Mouse (Mus musculus): ENCODE data around the gene Khdrbs1.

GRCm38 (mm10) chr4:129697191-129697590 is 44.9 kb downstream of the Khdrbs1 start:
- no peak for TF ChIP-seq POLR2A (IDR thresholded peaks at IDR 0.05; ENCODE audit: extremely low read depth, insufficient read depth, low read length)
- no peak for TF ChIP-seq CTCF (IDR thresholded peaks at IDR 0.05; ENCODE audit: extremely low read depth, insufficient read depth, low read length)

Data from cortical plate, adult 2 months (tissue).